Mouse (Mus musculus): ENCODE measurements around the gene Eri3. TPM values are rescaled to one million over a fixed set of nuclear protein-coding genes. Genes with fewer than 3 reads are reported as not detected.

Gene Eri3
- total and polyA plus RNA-seq, 2 experiments from 2014 or later: 97.8 to 119 TPM

GRCm38 (mm10) chr4:117654703-117655499 is 104.7 kb downstream of the Eri3 start:
- Histone ChIP-seq H3K9ac (replicated peaks; ENCODE audit: low read depth, low read length) (no peak overlapping the region), H3K4me2 (ENCODE audit: low read depth, low read length) (no peak overlapping the region), H3K4me3 (ENCODE audit: low read depth, low read length) (no peak overlapping the region), H3K27me3 (ENCODE audit: control insufficient read depth, insufficient read depth, low read length) (no peaks in the 10 kb centered on the region), H3K27ac (ENCODE audit: low read depth) (no peak overlapping the region), H3K36me3 (replicated peaks; ENCODE audit: control insufficient read depth, insufficient read depth, low read length) (0 out of 2 replicates have a peak, but pooled peaks cover 4% of the 10 kb centered on the region), H3K4me1 (ENCODE audit: control insufficient read depth, insufficient read depth) (peaks cover 11% of the 10 kb centered on the region), H3K9me3 (replicated peaks; ENCODE audit: control insufficient read depth, low read length) (no peaks in the 10 kb centered on the region)
- no peak for ATAC-seq (ENCODE audit: insufficient read depth, low read depth)
- 55% methylated on average over 9 of the region's 9 CpGs for WGBS
- no peak for DNase-seq (ENCODE audit: low spot score)
- no peak for TF ChIP-seq EP300 (IDR thresholded peaks at IDR 0.05; ENCODE audit: low read depth)
- no peak for TF ChIP-seq CTCF (IDR thresholded peaks at IDR 0.05; ENCODE audit: low read depth)

GRCm38 (mm10) chr4:117655500-117655863 is 105.3 kb downstream of the Eri3 start:
- WGBS: 57% methylated on average over 5 of the region's 5 CpGs
- TF ChIP-seq CTCF (IDR thresholded peaks at IDR 0.05; ENCODE audit: low read depth) (no peak), EP300 (IDR thresholded peaks at IDR 0.05; ENCODE audit: low read depth) (no peak)
- H3K9me3 ChIP-seq (replicated peaks; ENCODE audit: control insufficient read depth, low read length): no peaks in the 10 kb centered on the region
- no peak overlapping the region for H3K27ac ChIP-seq (ENCODE audit: low read depth)
- no peak for DNase-seq (ENCODE audit: low spot score)
- H3K4me2 ChIP-seq (ENCODE audit: low read depth, low read length): no peak overlapping the region
- H3K4me3 ChIP-seq (ENCODE audit: low read depth, low read length): no peak overlapping the region
- H3K27me3 ChIP-seq (ENCODE audit: control insufficient read depth, insufficient read depth, low read length): no peaks in the 10 kb centered on the region
- ATAC-seq (ENCODE audit: insufficient read depth, low read depth): no peak
- H3K36me3 ChIP-seq (replicated peaks; ENCODE audit: control insufficient read depth, insufficient read depth, low read length): 0 out of 2 replicates have a peak, but pooled peaks cover 4% of the 10 kb centered on the region
- H3K4me1 ChIP-seq (ENCODE audit: control insufficient read depth, insufficient read depth): peaks cover 11% of the 10 kb centered on the region
- no peak overlapping the region for H3K9ac ChIP-seq (replicated peaks; ENCODE audit: low read depth, low read length)

- Histone ChIP-seq H3K27me3 (ENCODE audit: control insufficient read depth, insufficient read depth, low read length) (no peaks in the 10 kb centered on the region), H3K36me3 (replicated peaks; ENCODE audit: control insufficient read depth, insufficient read depth, low read length) (no peaks in the 10 kb centered on the region; the same call in 1 of the 2 replicates), H3K9ac (replicated peaks; ENCODE audit: low read depth, low read length) (no peak overlapping the region), H3K9me3 (replicated peaks; ENCODE audit: control insufficient read depth, low read length) (no peaks in the 10 kb centered on the region), H3K4me2 (ENCODE audit: low read depth, low read length) (no peak overlapping the region), H3K27ac (ENCODE audit: low read depth) (no peak overlapping the region), H3K4me1 (ENCODE audit: control insufficient read depth, insufficient read depth) (peaks cover 11% of the 10 kb centered on the region), H3K4me3 (ENCODE audit: low read depth, low read length) (no peak overlapping the region)
- no peak for ATAC-seq (ENCODE audit: insufficient read depth, low read depth)
- 83% methylated on average over 6 of the region's 6 CpGs for WGBS
- DNase-seq (ENCODE audit: low spot score): no peak
- TF ChIP-seq EP300 (IDR thresholded peaks at IDR 0.05; ENCODE audit: low read depth) (no peak), CTCF (IDR thresholded peaks at IDR 0.05; ENCODE audit: low read depth) (no peak)
These were observed 106.8 kb downstream of the Eri3 start for GRCm38 (mm10) chr4:117656961-117657360.

GRCm38 (mm10) chr4:117657646-117658045 is 107.5 kb downstream of the Eri3 start:
- H3K9me3 ChIP-seq (replicated peaks; ENCODE audit: control insufficient read depth, low read length): no peaks in the 10 kb centered on the region
- no peaks in the 10 kb centered on the region; the same call in 1 of the 2 replicates for H3K36me3 ChIP-seq (replicated peaks; ENCODE audit: control insufficient read depth, insufficient read depth, low read length)
- no peaks in the 10 kb centered on the region for H3K27me3 ChIP-seq (ENCODE audit: control insufficient read depth, insufficient read depth, low read length)
- H3K4me3 ChIP-seq (ENCODE audit: low read depth, low read length): no peak overlapping the region
- H3K9ac ChIP-seq (replicated peaks; ENCODE audit: low read depth, low read length): no peak overlapping the region
- TF ChIP-seq CTCF (IDR thresholded peaks at IDR 0.05; ENCODE audit: low read depth) (no peak), EP300 (IDR thresholded peaks at IDR 0.05; ENCODE audit: low read depth) (no peak)
- no peak for DNase-seq (ENCODE audit: low spot score)
- H3K4me1 ChIP-seq (ENCODE audit: control insufficient read depth, insufficient read depth): peaks cover 11% of the 10 kb centered on the region
- WGBS: 75% methylated on average over 4 of the region's 4 CpGs
- H3K4me2 ChIP-seq (ENCODE audit: low read depth, low read length): no peak overlapping the region
- H3K27ac ChIP-seq (ENCODE audit: low read depth): no peak overlapping the region
- no peak for ATAC-seq (ENCODE audit: insufficient read depth, low read depth)

GRCm38 (mm10) chr4:117658582-117659444 is 108.6 kb downstream of the Eri3 start:
- ATAC-seq (ENCODE audit: insufficient read depth, low read depth) (no peak; the same call in 1 of the 2 replicates), DNase-seq (ENCODE audit: low spot score) (no peak)
- TF ChIP-seq EP300 (IDR thresholded peaks at IDR 0.05; ENCODE audit: low read depth): no peak
- TF ChIP-seq CTCF (IDR thresholded peaks at IDR 0.05; ENCODE audit: low read depth): no peak; the same call in 1 of the 2 replicates
- 66% methylated on average over 14 of the region's 14 CpGs for WGBS
- Histone ChIP-seq H3K4me1 (ENCODE audit: control insufficient read depth, insufficient read depth) (peaks cover 11% of the 10 kb centered on the region), H3K4me2 (ENCODE audit: low read depth, low read length) (no peak overlapping the region), H3K27me3 (ENCODE audit: control insufficient read depth, insufficient read depth, low read length) (no peaks in the 10 kb centered on the region), H3K4me3 (ENCODE audit: low read depth, low read length) (no peak overlapping the region), H3K36me3 (replicated peaks; ENCODE audit: control insufficient read depth, insufficient read depth, low read length) (no peaks in the 10 kb centered on the region; the same call in 1 of the 2 replicates), H3K9ac (replicated peaks; ENCODE audit: low read depth, low read length) (no peak overlapping the region), H3K27ac (ENCODE audit: low read depth) (no peak overlapping the region), H3K9me3 (replicated peaks; ENCODE audit: control insufficient read depth, low read length) (no peaks in the 10 kb centered on the region)
